Mouse (Mus musculus) stomach, embryonic 14.5 days (tissue): ENCODE measurements around the gene Tmem45a. TPM values are rescaled to one million over a fixed set of nuclear protein-coding genes. Genes with fewer than 3 reads are reported as not detected.

Experiments used
- ATAC-seq: fragments of 200-750 bp; cut with Nextera tagmentation; 2 replicates; pipeline ENCODE4 v1.8.0; 2017; ENCODE audit warnings: low read depth, moderate TSS enrichment; ENCODE audit not compliant: insufficient number of reproducible peaks, insufficient read depth, low FRiP score
- H3K27ac ChIP-seq: fragments of 300-500 bp; sonication (generic); 2 replicates; pipeline ENCODE4 v1.5.1; 2014; ENCODE audit warnings: mild to moderate bottlenecking, low read length, moderate library complexity, mixed read lengths
- H3K27me3 ChIP-seq: fragments of 300-500 bp; sonication (generic); 2 replicates; pipeline ENCODE4 v1.6.1; 2014; ENCODE audit warnings: low read length, control low read depth, mixed read lengths; ENCODE audit not compliant: control insufficient read depth, insufficient read depth
- H3K36me3 ChIP-seq: fragments of 300-500 bp; sonication (generic); 2 replicates; pipeline ENCODE4 v1.6.1; 2014; ENCODE audit warnings: mild to moderate bottlenecking, control low read depth, low read length, moderate library complexity, mixed read lengths; ENCODE audit not compliant: control insufficient read depth, insufficient read depth
- H3K4me1 ChIP-seq: fragments of 300-500 bp; sonication (generic); 2 replicates; pipeline ENCODE4 v1.6.1; 2014; ENCODE audit warnings: low read length, control low read depth, mixed read lengths; ENCODE audit not compliant: control insufficient read depth, insufficient read depth
- H3K4me2 ChIP-seq: fragments of 300-500 bp; sonication (generic); replicated peaks from 2 replicates; pipeline ENCODE4 v1.6.1; 2014; ENCODE audit warnings: low read depth, low read length, control low read depth
- H3K4me3 ChIP-seq: fragments of 300-500 bp; sonication (generic); 2 replicates; pipeline ENCODE4 v1.5.1; 2014; ENCODE audit warnings: low read depth, low read length, control low read depth
- H3K9ac ChIP-seq: fragments of 300-500 bp; sonication (generic); replicated peaks from 2 replicates; pipeline ENCODE4 v1.6.1; 2014; ENCODE audit warnings: low read depth, mild to moderate bottlenecking, control low read depth, low read length, moderate library complexity, mixed read lengths
- H3K9me3 ChIP-seq: fragments of 300-500 bp; sonication (generic); 2 replicates; pipeline ENCODE4 v1.6.1; 2016; ENCODE audit warnings: low read depth, low read length, control low read depth; ENCODE audit not compliant: control insufficient read depth
- WGBS: fragments of 180-500 bp; shearing (Covaris S2); extraction: QIAGEN DNeasy Blood & Tissue Kit; methylation state at CpG from one replicate; pipeline ENCODE4 v1.1.7; 2014; 5-methylcytosine and 5-hydroxymethylcytosine counted together
- polyA plus RNA-seq: library from polyadenylated mRNA; unstranded; fragments of >200 nt; fragmentation: Nextera tagmentation; extraction: Ambion mirVana; gene quantifications from 2 replicates; pipeline ENCODE4 v1.2.1, GENCODE M21; 2014

Gene Tmem45a
- polyA plus RNA-seq, 1 experiment from 2014 or later = 53.8 TPM

GRCm38 (mm10) chr16:56801370-56802109 is 84.4 kb downstream of the Tmem45a start:
- 54% methylated on average over 6 of the region's 6 CpGs for WGBS
- no peaks in the 10 kb centered on the region for H3K9me3 ChIP-seq
- no peaks in the 10 kb centered on the region for H3K4me1 ChIP-seq
- H3K9ac ChIP-seq = no peak overlapping the region
- no peak overlapping the region for H3K4me3 ChIP-seq
- no peaks in the 10 kb centered on the region for H3K36me3 ChIP-seq
- no peaks in the 10 kb centered on the region for H3K27me3 ChIP-seq
- H3K27ac ChIP-seq = no peak overlapping the region
- H3K4me2 ChIP-seq = no peak overlapping the region
- no peak for ATAC-seq

GRCm38 (mm10) chr16:56800946-56801345 is 85.0 kb downstream of the Tmem45a start:
- no peak for ATAC-seq
- H3K36me3 ChIP-seq = no peaks in the 10 kb centered on the region
- WGBS = 77% methylated on average over 7 of the region's 7 CpGs

GRCm38 (mm10) chr16:56800469-56800868 is 85.5 kb downstream of the Tmem45a start:
- Histone ChIP-seq H3K4me1 (no peaks in the 10 kb centered on the region), H3K4me2 (no peak overlapping the region), H3K4me3 (no peak overlapping the region), H3K36me3 (no peaks in the 10 kb centered on the region), H3K9ac (no peak overlapping the region), H3K27me3 (no peaks in the 10 kb centered on the region), H3K9me3 (no peaks in the 10 kb centered on the region), H3K27ac (no peak overlapping the region)
- WGBS = 51% methylated on average over 2 of the region's 2 CpGs
- no peak for ATAC-seq

More at GRCm38 (mm10) chr16:56800946-56801345, 85.0 kb downstream of the Tmem45a start:
- no peak overlapping the region for H3K4me3 ChIP-seq
- no peak overlapping the region for H3K27ac ChIP-seq
- H3K9ac ChIP-seq = no peak overlapping the region
- no peak overlapping the region for H3K4me2 ChIP-seq
- H3K9me3 ChIP-seq = no peaks in the 10 kb centered on the region
- H3K4me1 ChIP-seq = no peaks in the 10 kb centered on the region
- H3K27me3 ChIP-seq = no peaks in the 10 kb centered on the region

- WGBS = 82% methylated on average over 3 of the region's 3 CpGs
- Histone ChIP-seq H3K4me3 (no peak overlapping the region), H3K36me3 (no peaks in the 10 kb centered on the region), H3K27me3 (no peaks in the 10 kb centered on the region), H3K4me1 (no peaks in the 10 kb centered on the region), H3K9me3 (no peaks in the 10 kb centered on the region), H3K4me2 (no peak overlapping the region), H3K27ac (no peak overlapping the region), H3K9ac (no peak overlapping the region)
- ATAC-seq = no peak
These were observed 86.4 kb downstream of the Tmem45a start for GRCm38 (mm10) chr16:56799541-56800029.

- no peak overlapping the region for H3K4me2 ChIP-seq
- H3K4me3 ChIP-seq = no peak overlapping the region
- 68% methylated on average over 7 of the region's 7 CpGs for WGBS
- H3K27ac ChIP-seq = no peak overlapping the region
- H3K4me1 ChIP-seq = no peaks in the 10 kb centered on the region
- ATAC-seq = no peak
- no peaks in the 10 kb centered on the region for H3K9me3 ChIP-seq
- H3K27me3 ChIP-seq = no peaks in the 10 kb centered on the region
- H3K9ac ChIP-seq = no peak overlapping the region
- H3K36me3 ChIP-seq = no peaks in the 10 kb centered on the region
These were observed 87.1 kb downstream of the Tmem45a start for GRCm38 (mm10) chr16:56798873-56799272.

DNA sequence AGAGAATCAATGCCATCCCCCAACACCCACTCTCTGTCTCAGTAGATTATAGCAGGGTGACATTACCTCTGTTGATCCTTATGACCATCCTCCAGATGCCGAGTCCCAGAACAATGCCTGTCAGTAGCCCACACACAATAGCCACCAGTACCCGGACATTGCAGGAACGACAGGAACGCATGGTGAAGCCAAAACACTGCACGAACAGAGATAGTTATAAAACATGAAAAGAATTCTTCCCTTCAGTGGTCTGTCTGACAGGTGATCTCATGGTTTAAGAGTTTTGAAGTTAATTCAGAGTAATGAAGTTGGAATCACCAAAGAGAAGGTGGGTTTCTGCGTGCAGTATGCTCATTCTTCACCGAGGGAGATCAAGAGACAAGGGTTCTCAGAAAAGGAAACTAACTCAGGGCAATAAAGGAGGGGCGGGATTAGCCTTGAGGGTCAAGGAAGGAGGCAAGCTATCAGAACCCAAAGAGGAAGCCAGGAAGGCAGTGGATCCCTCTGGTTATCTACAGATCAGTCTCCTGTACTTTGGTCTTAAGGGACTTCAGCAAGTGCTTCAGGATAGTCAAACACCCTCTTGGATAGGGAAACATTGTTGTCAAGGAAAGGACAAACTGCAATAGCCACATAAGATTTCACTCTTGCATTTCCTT is 90.4 kb downstream of the Tmem45a start, which contains the start of gene Adgrg7:
Gene Adgrg7 (minus strand): TSS at position 375 of the 659 bp plus-strand sequence.
- 77% methylated on average over 8 of the region's 8 CpGs for WGBS
- no peak within 1 kb of the TSS for H3K27ac ChIP-seq
- H3K36me3 ChIP-seq = no peaks in the 10 kb centered on the region
- no peak within 1 kb of the TSS for H3K4me3 ChIP-seq
- H3K27me3 ChIP-seq = no peaks in the 10 kb centered on the region
- no peak within 1 kb of the TSS for H3K9ac ChIP-seq
- H3K4me1 ChIP-seq = no peaks in the 10 kb centered on the region
- no peak for ATAC-seq
- no peak within 1 kb of the TSS for H3K4me2 ChIP-seq
- H3K9me3 ChIP-seq = no peaks in the 10 kb centered on the region

DNA sequence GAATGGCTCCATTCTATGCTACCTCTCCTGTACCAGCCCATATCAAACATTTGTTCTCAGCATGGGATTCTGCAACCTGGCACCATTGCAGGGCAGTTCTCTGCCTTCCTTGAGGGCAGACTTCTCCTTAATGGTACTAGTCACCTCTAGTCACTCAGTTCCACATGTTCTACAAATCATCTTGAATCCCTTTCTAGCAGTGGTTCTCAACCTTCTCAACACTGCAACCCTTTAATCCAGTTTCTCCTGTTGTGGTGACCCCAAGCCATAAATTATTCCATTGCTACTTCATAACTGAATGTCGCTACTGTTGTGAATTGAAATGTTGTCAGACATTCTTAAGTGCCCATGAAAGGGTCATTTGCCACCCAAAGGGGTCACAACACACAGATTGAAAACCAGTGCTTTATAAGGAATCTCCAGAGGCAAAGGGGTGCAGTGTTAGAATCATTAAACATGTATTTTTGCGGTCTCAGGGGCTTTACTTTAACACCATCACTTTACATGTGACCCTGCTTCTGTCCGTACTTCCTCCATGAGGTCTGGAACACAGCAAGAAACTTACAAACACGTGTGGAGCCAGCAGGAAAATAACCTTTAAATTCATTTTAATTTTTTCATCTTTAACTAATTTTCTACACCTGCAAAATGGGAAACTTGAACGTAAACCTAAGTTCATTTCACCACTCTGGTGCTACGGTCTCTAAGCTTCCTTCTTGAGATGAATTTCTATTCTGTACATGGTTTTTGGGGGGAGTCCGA is 91.4 kb downstream of the Tmem45a start:
- Histone ChIP-seq H3K9ac (no peak overlapping the region), H3K9me3 (no peaks in the 10 kb centered on the region), H3K36me3 (no peaks in the 10 kb centered on the region), H3K27me3 (no peaks in the 10 kb centered on the region), H3K4me1 (no peaks in the 10 kb centered on the region), H3K4me3 (no peak overlapping the region), H3K27ac (no peak overlapping the region), H3K4me2 (no peak overlapping the region)
- no peak for ATAC-seq
- 79% methylated on average over 7 of the region's 7 CpGs for WGBS

DNA sequence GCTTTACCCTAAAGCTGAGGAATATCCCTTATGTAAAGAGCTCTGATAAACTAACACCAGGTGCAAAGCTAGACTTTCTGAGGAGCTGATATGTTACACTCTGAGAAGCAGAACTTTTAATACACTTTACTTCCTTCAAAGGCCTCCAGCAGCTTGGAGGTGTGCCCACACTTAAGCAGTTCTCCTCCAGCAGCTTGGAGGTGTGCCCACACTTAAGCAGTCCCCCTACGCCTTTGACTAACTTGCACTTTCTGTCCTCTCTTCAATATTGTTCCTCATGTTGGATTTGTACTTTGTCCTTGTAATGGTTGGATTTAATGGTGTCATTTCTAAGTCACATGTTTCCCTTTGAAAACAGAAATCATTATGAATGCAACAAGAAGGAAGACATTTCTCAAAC is 92.2 kb downstream of the Tmem45a start:
- Histone ChIP-seq H3K36me3 (no peaks in the 10 kb centered on the region), H3K4me3 (no peak overlapping the region), H3K9ac (no peak overlapping the region), H3K27ac (no peak overlapping the region), H3K4me2 (no peak overlapping the region), H3K4me1 (no peaks in the 10 kb centered on the region), H3K27me3 (no peaks in the 10 kb centered on the region), H3K9me3 (no peaks in the 10 kb centered on the region)
- 75% methylated on average over 1 of the region's 1 CpGs for WGBS
- no peak for ATAC-seq
